Mouse (Mus musculus) kidney, embryonic 16.5 days (tissue): ENCODE data around the gene Plcb1. TPM values are rescaled to one million over a fixed set of nuclear protein-coding genes. Genes with fewer than 3 reads are reported as not detected.
"Not testable (repeated sequence)": the region's sequence is repeated elsewhere in the genome, so short reads cannot be mapped to it uniquely, and the experiment has no call there.

Experiments
- ATAC-seq: fragments of 200-750 bp; cut with Nextera tagmentation; 2 replicates; pipeline ENCODE4 v1.8.0; 2017; ENCODE audit warnings: moderate TSS enrichment; ENCODE audit not compliant: low FRiP score, low TSS enrichment
- H3K27ac ChIP-seq: fragments of 300-500 bp; sonication (generic); 2 replicates; pipeline ENCODE4 v1.5.1; 2014; ENCODE audit warnings: low read length
- H3K27me3 ChIP-seq: fragments of 300-500 bp; sonication (generic); 2 replicates; pipeline ENCODE4 v1.6.1; 2014; ENCODE audit warnings: low read length, control low read depth, mixed read lengths; ENCODE audit not compliant: insufficient read depth
- H3K36me3 ChIP-seq: fragments of 300-500 bp; sonication (generic); 2 replicates; pipeline ENCODE4 v1.6.1; 2014; ENCODE audit warnings: low read length, control low read depth, mixed read lengths; ENCODE audit not compliant: insufficient read depth
- H3K4me1 ChIP-seq: fragments of 300-500 bp; sonication (generic); 2 replicates; pipeline ENCODE4 v1.6.1; 2014; ENCODE audit warnings: low read length, control low read depth, mixed read lengths; ENCODE audit not compliant: insufficient read depth
- H3K4me2 ChIP-seq: fragments of 300-500 bp; sonication (generic); replicated peaks from 2 replicates; pipeline ENCODE4 v1.6.1; 2014; ENCODE audit warnings: low read depth, low read length
- H3K4me3 ChIP-seq: fragments of 300-500 bp; sonication (generic); 2 replicates; pipeline ENCODE4 v1.5.1; 2014; ENCODE audit warnings: mild to moderate bottlenecking, low read length
- H3K9ac ChIP-seq: fragments of 300-500 bp; sonication (generic); replicated peaks from 2 replicates; pipeline ENCODE4 v1.6.1; 2014; ENCODE audit warnings: low read length
- H3K9me3 ChIP-seq: fragments of 300-500 bp; sonication (generic); 2 replicates; pipeline ENCODE4 v1.6.1; 2016; ENCODE audit warnings: low read length, control low read depth
- WGBS: fragments of 180-500 bp; shearing (Covaris S2); extraction: QIAGEN DNeasy Blood & Tissue Kit; methylation state at CpG from one replicate; pipeline ENCODE4 v1.1.7; 2014; 5-methylcytosine and 5-hydroxymethylcytosine counted together
- polyA plus RNA-seq: library from polyadenylated mRNA; unstranded; fragments of >200 nt; fragmentation: Nextera tagmentation; extraction: Ambion mirVana; gene quantifications from 2 replicates; pipeline ENCODE4 v1.2.1, GENCODE M21; 2015

Gene Plcb1
- polyA plus RNA-seq, 1 experiment from 2014 or later, result 20.3 TPM

DNA sequence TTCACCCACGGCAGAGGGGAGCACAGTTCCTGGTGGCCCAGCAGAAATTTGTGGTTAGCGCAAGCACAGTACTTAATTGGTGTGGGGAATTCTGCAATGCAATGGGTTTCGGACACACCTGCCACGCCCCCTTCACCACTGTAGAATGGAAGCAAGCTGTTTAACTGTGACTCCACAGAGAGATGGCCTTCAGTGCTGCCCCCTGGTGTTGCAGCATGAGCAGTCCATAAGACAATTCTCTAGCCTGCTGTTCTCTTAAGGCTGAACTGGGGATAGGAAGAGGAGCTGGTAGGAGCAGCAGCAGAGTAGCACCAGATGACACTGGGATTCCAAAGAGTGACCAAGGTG, 538.1 kb downstream of the Plcb1 start:
- Histone ChIP-seq H3K27ac (no peak overlapping the region), H3K36me3 (no peaks in the 10 kb centered on the region)
- WGBS, result 32% methylated on average over 4 of the region's 4 CpGs

DNA sequence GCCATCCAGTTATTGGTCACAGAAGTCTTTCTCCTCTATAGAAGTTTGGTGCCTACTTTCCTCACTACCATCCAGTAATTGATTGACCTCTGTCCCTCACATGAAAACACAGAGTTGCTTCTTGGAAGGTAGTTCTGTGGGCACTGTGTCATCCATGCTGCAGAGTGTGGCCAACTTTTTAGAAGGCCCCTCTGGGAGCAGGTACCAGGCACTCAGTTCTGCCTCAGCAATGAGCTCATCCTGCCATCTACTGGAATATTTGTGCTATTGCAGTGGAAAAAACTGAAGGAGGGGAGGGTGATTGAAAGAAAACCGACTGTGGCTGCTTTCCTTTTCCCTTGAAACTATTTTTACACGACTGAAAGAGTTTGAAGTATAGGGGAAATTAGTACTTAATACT, 542.9 kb downstream of the Plcb1 start:
- WGBS, result 1% methylated on average over 2 of the region's 2 CpGs
- no peak overlapping the region for H3K4me3 ChIP-seq
- ATAC-seq, result peak; percentile 60; the same call in 1 of the 2 replicates
- no peaks in the 10 kb centered on the region for H3K9me3 ChIP-seq
- H3K27me3 ChIP-seq, result no peaks in the 10 kb centered on the region
- no peaks in the 10 kb centered on the region for H3K36me3 ChIP-seq
- H3K4me2 ChIP-seq, result no peak overlapping the region
- H3K9ac ChIP-seq, result no peak overlapping the region
- 0 out of 2 replicates have a peak, but pooled peaks cover 5% of the 10 kb centered on the region for H3K4me1 ChIP-seq
- no peak overlapping the region for H3K27ac ChIP-seq

More for the DNA sequence above, 538.1 kb downstream of the Plcb1 start:
- no peak overlapping the region for H3K9ac ChIP-seq
- H3K9me3 ChIP-seq, result no peaks in the 10 kb centered on the region
- no peak overlapping the region for H3K4me3 ChIP-seq
- ATAC-seq, result peak; percentile 93
- H3K27me3 ChIP-seq, result no peaks in the 10 kb centered on the region
- H3K4me1 ChIP-seq, result no peaks in the 10 kb centered on the region
- H3K4me2 ChIP-seq, result peak overlapping the region; percentile 30; the same call in 1 of the 2 replicates

DNA sequence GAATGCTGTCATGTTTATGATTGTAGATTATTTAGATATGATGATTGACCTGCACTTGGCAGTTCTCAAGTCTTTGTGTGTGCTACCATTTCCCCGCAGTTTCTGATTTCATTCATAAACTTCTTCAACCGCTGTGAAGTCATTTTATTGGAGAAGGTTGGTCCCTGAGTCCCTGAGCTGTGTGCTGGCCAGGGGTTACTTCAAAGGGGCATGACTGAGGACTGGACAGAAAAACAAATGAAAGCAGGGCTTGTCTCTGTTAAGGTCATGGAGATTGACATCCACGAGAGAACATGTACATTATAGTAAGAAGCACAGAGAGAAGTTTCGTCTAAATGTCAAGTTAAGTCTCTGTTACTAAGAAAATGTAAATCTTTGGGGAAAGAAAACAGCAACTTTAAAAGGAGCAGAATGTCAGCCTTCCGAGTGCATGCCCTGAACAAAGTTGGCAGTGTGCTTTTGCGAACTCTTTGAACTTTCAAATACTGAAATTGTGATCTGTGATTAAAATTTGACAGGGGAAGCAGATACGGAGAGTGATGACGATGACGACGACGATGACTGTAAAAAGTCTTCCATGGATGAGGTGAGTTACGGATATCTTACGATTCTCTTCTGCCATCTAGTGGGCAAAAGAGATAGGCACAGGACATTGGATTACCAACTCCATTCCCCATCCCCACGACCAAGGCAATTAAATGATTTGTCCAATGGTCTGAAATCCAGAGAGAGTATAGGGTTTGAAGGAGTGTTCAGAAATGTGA, 544.1 kb downstream of the Plcb1 start:
- Histone ChIP-seq H3K27me3 (no peaks in the 10 kb centered on the region), H3K4me3 (peak overlapping the region; percentile 34), H3K4me2 (peak overlapping the region; percentile 56), H3K9ac (no peak overlapping the region), H3K4me1 (0 out of 2 replicates have a peak, but pooled peaks cover 5% of the 10 kb centered on the region), H3K36me3 (no peaks in the 10 kb centered on the region), H3K9me3 (no peaks in the 10 kb centered on the region), H3K27ac (no peak overlapping the region)
- 8% methylated on average over 14 of the region's 14 CpGs for WGBS
- peak; percentile 57; the same call in 1 of the 2 replicates for ATAC-seq

DNA sequence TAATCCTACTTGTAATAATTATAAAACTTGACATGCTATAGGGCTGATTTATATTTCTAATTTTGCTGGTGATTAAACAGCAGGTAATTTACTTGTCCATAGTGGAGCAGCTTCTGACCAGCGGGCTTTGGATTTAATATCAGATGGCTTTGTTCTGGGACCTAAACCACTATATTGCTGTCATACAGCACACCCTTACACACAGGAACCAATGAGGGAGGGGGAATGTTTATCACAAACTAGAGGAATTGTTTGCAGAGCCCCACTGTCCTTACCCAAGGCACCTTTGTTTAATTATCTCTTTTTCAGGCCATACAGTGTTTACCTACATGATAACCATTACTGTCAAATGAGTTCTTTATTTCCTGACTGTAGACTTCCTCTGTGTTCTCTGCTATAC, 546.0 kb downstream of the Plcb1 start:
- Histone ChIP-seq H3K27ac (no peak overlapping the region), H3K27me3 (no peaks in the 10 kb centered on the region), H3K9ac (no peak overlapping the region), H3K4me3 (no peak overlapping the region), H3K9me3 (no peaks in the 10 kb centered on the region), H3K4me1 (0 out of 2 replicates have a peak, but pooled peaks cover 5% of the 10 kb centered on the region), H3K4me2 (no peak overlapping the region), H3K36me3 (no peaks in the 10 kb centered on the region)
- ATAC-seq, result no peak
- 91% methylated on average over 1 of the region's 1 CpGs for WGBS

DNA sequence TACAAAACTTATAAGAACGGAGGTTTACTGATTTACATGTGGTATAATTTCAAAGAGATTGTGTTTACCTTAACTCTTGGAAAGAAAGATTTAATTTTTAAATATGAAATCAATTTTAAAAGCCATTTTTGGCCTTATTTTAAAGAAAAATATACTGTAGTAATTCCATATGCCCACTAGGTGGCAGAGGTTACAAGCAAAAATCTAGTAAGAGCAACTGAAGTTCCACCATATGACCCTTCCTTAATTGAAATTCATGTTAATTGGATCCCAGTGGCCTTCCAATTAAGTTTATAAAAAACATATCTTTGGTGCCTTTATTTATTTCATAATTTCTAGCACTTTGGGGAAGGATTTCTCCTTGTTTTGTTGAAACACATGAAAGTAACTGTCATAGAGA, 570.4 kb downstream of the Plcb1 start:
- H3K4me3 ChIP-seq, result no peak overlapping the region
- 26% methylated on average over 1 of the region's 1 CpGs for WGBS
- H3K27ac ChIP-seq, result no peak overlapping the region
- no peaks in the 10 kb centered on the region for H3K36me3 ChIP-seq
- H3K27me3 ChIP-seq, result no peaks in the 10 kb centered on the region
- no peaks in the 10 kb centered on the region for H3K4me1 ChIP-seq
- H3K9ac ChIP-seq, result no peak overlapping the region
- no peaks in the 10 kb centered on the region for H3K9me3 ChIP-seq
- H3K4me2 ChIP-seq, result no peak overlapping the region
- no peak for ATAC-seq

DNA sequence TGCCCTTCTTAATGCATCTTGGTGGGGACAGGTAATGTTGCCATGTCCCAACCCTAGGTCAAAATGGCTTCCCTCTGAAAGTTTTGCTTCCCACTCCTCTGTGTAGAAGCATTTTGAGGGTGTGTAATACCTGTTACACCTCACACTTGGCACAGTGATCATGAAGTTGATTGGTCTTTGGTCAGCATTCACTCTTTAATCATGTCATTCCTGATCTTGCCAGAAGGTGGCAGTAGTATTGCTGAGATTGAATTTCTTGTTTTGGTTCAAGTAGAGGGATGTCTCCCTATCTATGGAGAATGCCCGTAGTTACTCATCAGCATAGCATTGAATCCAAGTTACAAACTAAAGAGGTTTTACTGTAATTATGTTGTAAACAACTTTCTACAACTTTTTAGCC, 575.9 kb downstream of the Plcb1 start:
- no peak for ATAC-seq
- H3K4me2 ChIP-seq, result no peak overlapping the region
- H3K27ac ChIP-seq, result no peak overlapping the region
- H3K9me3 ChIP-seq, result no peaks in the 10 kb centered on the region
- H3K4me3 ChIP-seq, result no peak overlapping the region
- no peaks in the 10 kb centered on the region for H3K27me3 ChIP-seq
- H3K36me3 ChIP-seq, result no peaks in the 10 kb centered on the region
- WGBS, result 10% methylated on average over 1 of the region's 1 CpGs
- no peaks in the 10 kb centered on the region for H3K4me1 ChIP-seq
- no peak overlapping the region for H3K9ac ChIP-seq

DNA sequence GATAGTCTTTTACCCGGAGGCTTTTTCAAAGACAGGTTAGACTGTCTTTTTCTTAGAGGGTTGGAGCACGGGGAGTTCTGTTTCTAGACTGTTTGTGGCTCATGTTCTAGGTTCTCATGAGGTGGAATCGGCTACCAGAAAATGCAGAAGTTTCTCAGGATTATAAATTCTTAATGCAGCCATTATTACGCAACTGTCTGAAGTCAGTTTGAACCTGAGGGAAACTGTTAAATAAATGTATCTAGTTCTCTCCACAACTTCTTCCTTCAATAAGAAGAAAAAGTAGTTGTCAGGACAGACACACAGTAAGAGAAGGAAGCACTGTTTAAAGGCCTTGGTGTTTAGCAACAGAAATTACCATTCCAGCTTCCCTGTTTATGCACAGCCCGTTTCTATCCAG, 577.1 kb downstream of the Plcb1 start:
- 83% methylated on average over 5 of the region's 5 CpGs for WGBS
- no peak overlapping the region for H3K27ac ChIP-seq
- no peak for ATAC-seq
- no peak overlapping the region for H3K9ac ChIP-seq
- no peak overlapping the region for H3K4me2 ChIP-seq
- H3K4me1 ChIP-seq, result no peaks in the 10 kb centered on the region
- H3K9me3 ChIP-seq, result no peaks in the 10 kb centered on the region
- no peaks in the 10 kb centered on the region for H3K36me3 ChIP-seq
- H3K27me3 ChIP-seq, result no peaks in the 10 kb centered on the region
- no peak overlapping the region for H3K4me3 ChIP-seq

DNA sequence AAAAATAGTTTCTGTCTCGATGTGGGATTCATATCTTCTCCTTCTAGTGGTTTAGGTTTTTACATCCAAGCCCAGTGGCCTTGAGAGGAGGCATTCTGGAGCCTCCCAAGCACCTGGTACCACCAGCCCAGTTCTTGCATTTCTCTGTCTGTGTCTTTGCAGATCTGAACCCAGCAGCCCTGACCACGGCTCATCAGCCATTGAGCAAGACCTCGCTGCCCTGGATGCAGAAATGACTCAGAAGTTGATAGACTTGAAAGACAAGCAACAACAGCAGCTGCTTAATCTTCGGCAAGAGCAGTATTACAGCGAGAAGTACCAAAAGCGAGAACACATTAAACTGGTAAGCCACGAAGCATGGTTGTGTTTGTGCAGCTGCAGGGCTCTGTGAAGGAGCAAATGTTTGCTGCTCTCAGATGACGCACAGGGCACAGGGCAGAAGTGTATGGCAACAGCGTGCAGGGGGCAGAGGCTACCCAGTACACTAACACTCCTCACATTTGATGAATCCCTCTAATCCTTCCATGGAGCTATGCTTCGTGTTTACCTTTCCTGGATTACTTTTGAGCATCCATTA, 584.5 kb downstream of the Plcb1 start:
- Histone ChIP-seq H3K4me3 (no peak overlapping the region), H3K9me3 (no peaks in the 10 kb centered on the region), H3K36me3 (no peaks in the 10 kb centered on the region), H3K4me1 (no peaks in the 10 kb centered on the region), H3K9ac (no peak overlapping the region), H3K27ac (no peak overlapping the region), H3K27me3 (no peaks in the 10 kb centered on the region), H3K4me2 (no peak overlapping the region)
- ATAC-seq, result peak; percentile 70
- 30% methylated on average over 10 of the region's 10 CpGs for WGBS

DNA sequence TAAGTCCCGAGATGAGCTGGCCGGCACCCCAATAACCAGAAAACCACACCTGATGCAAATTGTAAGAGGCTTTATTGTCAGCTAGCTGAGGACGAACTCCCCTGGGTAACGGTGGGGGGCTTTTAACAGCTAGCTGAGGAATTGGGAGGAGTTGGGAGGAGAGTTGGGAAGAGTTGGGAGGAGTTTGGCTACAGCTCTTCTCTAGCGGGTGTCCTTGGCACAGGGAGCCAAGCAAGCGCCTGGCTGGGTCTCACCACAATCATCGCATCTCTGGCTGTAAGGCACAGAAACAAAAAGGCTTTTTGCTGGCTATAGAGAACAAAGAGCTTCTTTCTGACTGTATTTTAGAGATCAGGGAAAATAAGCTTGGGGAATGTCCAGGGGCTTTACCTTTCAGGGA, 594.9 kb downstream of the Plcb1 start:
- H3K36me3 ChIP-seq, H3K4me3 ChIP-seq, ATAC-seq, H3K9me3 ChIP-seq, H3K4me2 ChIP-seq, H3K27ac ChIP-seq, H3K9ac ChIP-seq, H3K27me3 ChIP-seq, H3K4me1 ChIP-seq: not testable (repeated sequence)
- WGBS, result 32% methylated on average over 7 of the region's 7 CpGs

DNA sequence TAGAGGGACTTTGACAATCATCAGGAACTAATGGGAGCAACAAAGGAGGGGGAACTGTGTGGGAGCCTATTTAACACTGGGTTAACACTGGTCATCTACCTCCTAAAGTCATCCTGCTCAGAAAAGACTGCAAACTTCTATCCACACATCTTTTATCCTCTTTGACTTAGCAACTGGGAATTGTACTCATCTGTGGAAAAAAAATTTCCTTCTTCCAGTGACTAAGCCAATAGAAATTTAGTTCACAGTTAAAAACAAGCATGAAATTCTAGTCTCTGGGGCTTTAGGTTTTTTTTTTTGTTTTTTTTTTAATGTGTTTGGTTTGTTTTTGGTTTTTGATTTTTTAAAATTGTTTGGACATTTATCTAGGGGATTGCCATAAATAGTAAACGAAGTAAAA, 595.5 kb downstream of the Plcb1 start:
- Histone ChIP-seq H3K4me3 (no peak overlapping the region), H3K9ac (no peak overlapping the region), H3K4me1 (no peaks in the 10 kb centered on the region), H3K9me3 (no peaks in the 10 kb centered on the region), H3K27me3 (no peaks in the 10 kb centered on the region), H3K4me2 (no peak overlapping the region), H3K27ac (no peak overlapping the region), H3K36me3 (0 out of 2 replicates have a peak, but pooled peaks cover 6% of the 10 kb centered on the region)
- 89% methylated on average over 1 of the region's 1 CpGs for WGBS
- ATAC-seq, result no peak
